Mouse (Mus musculus): ENCODE results near the gene Prcd.

DNA sequence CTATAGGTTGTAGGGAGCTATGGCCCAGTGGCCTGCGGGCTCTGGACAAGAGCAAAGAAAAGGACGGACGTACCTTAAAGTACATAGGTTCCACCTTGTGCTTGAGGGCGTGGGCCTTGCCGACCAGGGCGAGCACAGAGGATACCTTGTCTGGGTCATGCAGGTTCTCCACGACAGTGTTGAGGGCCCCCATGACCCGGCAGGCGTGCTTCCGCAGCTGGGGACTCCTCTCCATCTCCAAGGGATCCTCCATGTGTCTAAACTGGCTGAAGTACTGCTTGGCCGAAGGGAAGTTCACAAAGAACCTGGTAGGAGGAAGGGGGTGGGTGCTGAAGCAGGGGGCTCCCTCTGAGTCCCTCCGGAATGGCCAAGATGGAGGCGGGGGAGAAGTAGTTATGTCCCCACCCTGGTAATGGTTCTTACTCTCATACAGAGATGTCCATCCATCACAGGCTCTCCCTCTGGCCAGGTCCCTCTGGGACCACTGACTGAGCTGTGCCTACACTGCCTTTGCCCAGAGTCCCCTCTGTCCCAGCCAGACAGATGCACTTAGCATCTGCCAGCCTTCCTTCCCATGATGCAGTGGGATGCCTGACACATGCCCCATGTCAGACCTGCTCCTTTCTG, 3.5 kb upstream of the Prcd start:
- TF ChIP-seq MAFK (IDR thresholded peaks at IDR 0.05; ENCODE audit: insufficient read depth, low read depth, low read length), result no peak
- TF ChIP-seq CHD2 (IDR thresholded peaks at IDR 0.05; ENCODE audit: low read depth, low read length), result no peak
